Mouse (Mus musculus): ENCODE measurements around the gene Cx3cr1.

The Cx3cr1 gene

GRCm38 (mm10) chr9:119998776-119999175, 70.9 kb downstream of the Cx3cr1 start:
- DNase-seq (ENCODE audit: low read depth, low spot score) = no peak

GRCm38 (mm10) chr9:119996080-119996479, 73.6 kb downstream of the Cx3cr1 start:
- no peak for DNase-seq (ENCODE audit: low read depth, low spot score)

- DNase-seq (ENCODE audit: low read depth, low spot score) = no peak
Observed at GRCm38 (mm10) chr9:119994207-119994606, 75.5 kb downstream of the Cx3cr1 start.

- DNase-seq (ENCODE audit: low read depth, low spot score) = no peak
Observed at GRCm38 (mm10) chr9:119993092-119993844, 76.4 kb downstream of the Cx3cr1 start.

- DNase-seq (ENCODE audit: low read depth, low spot score) = peak; percentile 76
Observed at GRCm38 (mm10) chr9:119991310-119991709, 78.4 kb downstream of the Cx3cr1 start.

GRCm38 (mm10) chr9:119988304-119988703, 81.4 kb downstream of the Cx3cr1 start:
- DNase-seq (ENCODE audit: low read depth, low spot score) = peak; percentile 93

GRCm38 (mm10) chr9:119985881-119986574, 83.7 kb downstream of the Cx3cr1 start:
- no peak for DNase-seq (ENCODE audit: low read depth, low spot score)

GRCm38 (mm10) chr9:119984536-119985011, 85.1 kb downstream of the Cx3cr1 start, which contains the start of gene Csrnp1:
TSS of gene Csrnp1 (minus strand) at chr9:119984658.
- peak; percentile 96 for DNase-seq (ENCODE audit: low read depth, low spot score)

DNA sequence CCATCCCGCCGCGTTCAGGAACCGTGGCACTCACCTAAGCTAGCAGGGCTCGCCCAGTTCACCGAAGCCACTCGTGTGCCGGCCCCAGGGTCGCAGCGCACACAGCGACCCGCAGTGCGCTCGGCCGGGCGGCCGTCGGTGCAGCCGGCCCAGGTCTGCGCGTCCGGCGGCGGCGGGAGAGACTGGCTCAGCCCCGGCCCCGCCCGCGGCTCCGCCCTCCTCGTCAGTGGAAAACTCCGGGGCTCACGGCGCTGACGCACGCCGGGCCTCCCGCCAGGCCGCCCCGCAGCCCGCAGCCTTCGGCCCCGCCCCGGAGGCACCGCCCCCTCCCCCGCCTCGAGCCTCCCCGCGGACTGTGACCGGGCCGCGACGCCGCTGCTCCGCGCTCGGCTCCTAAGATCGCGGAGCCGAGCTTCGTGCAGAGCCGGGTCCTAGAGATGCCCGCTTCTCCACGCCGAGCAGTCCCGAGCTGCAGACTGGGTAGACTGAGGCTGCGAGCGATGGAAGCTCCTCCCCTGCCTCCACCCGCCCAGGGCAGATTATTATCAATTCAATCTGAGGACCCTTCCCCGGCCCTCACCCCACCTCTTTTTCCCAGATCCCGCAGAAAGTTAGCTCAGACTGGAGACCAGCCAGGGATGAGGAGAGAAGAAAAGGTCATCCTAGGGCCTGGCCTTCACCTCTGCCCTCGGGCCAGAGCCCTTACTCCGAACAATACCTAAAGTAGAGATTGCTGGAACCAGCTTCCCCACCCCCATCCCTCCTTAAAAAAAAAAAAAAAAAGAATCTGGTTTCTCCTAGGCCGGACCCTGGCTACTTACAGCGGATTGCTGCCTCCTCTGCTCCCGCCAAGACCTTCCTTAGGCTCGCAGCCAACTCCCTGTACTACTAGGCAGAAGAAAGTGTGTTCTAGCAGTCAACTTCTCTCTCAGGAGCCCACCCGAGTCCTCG, 85.8 kb downstream of the Cx3cr1 start:
- DNase-seq (ENCODE audit: low read depth, low spot score) = peak; percentile 77

DNA sequence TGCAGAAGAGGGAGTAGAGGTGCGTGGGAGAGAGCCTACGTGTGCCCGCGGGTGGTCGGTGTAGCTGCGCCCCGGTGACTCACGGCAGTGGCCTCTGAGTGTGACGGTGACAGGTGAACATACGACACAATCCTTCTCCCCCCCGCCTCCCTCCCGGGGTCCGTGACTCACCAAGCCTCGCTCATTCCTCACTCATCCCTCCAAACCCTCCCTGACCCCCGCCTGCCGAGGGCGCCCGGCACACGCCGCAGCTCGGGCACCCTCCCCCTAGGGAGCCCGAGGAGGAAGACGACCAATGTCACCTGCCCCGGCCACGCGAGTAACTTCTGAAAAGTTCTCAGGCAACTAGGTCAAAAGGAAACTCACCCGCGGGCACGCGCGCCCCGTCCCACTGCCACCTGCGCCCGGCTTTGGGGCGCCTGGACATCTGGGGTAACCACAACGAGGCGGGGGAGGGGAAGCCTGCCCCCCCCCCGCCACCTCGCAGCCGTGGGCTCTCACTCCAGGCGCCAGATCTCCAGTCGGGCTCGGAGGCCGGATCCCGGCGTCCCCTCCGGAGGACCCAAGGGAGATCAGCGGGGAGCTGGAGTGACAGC, 86.6 kb downstream of the Cx3cr1 start:
- no peak for DNase-seq (ENCODE audit: low read depth, low spot score)

GRCm38 (mm10) chr9:119982241-119982811, 87.4 kb downstream of the Cx3cr1 start:
- peak; percentile 76 for DNase-seq (ENCODE audit: low read depth, low spot score)

- DNase-seq (ENCODE audit: low read depth, low spot score) = peak; percentile 87
Observed at GRCm38 (mm10) chr9:119981183-119982179, 88.2 kb downstream of the Cx3cr1 start.

DNA sequence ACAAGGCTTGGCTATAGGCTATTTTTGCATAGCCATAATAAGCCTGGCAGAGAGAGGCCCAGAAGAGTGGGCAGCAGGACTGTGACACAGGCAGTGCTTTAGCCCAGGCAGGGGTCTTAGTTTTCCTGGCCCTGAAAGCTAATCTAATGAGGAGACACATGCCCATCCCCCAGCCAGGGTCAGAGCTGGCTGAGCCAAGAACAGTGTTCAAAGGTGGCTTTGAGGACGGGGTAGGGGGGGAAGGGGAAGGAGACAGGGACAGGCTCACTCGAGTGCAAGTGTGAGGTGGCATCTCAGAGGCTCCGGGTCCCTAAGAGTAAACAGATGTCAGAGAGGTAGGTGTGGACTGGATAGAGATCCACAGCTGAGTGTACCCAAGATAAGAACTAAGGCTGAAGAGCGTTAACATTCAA, 88.9 kb downstream of the Cx3cr1 start:
- no peak for DNase-seq (ENCODE audit: low read depth, low spot score)

DNA sequence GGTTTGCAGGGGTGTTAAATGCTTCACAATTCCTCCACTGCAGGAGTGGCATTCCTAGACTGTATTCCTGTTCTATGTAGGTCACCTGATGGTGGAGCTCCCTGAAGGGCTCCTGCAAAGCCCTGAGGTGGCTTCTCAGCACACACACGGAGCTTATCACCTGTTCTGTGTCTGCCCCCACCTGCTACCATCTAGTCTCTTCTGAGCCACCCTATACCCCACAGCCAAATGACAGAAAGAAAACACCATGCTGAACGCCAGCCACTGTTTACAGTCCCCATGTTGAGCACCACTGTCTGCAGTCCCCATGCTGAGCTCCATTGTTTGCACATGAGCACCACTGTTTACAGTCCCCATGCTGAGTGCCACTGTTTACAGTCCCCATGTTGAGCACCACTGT, 89.9 kb downstream of the Cx3cr1 start:
- no peak for DNase-seq (ENCODE audit: low read depth, low spot score)

DNA sequence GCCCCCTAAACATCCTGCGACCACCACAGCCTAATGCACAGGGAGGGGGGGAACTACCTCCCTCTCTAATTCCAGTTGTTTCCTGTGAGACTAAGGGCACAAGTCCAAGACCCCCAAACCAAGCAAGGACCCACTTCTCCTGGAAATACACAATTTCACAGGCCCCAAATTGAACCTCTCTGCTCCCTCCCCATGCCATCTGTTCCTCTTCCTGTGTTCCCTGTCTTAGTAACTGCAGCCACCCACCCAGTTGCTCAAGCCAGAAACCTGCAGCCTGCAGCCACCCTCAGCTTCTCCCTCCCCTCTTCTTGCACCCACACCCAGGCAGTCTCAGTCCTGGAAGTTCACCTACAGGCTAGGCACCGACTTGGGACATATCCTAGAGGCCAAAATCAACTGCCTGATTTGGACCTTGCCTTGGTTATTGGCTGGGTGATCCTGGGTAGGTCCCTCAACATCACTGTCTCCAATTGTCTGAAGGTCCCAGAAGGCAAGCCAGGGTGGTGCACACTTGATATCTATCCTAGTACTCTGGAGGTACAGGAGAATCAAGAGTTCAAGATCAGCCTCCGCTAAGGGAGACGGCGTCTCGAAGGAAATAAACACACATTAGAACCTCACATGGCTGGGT, 90.8 kb downstream of the Cx3cr1 start:
- no peak for DNase-seq (ENCODE audit: low read depth, low spot score)

- DNase-seq (ENCODE audit: low read depth, low spot score) = peak; percentile 48
Observed at GRCm38 (mm10) chr9:119978151-119978810, 91.4 kb downstream of the Cx3cr1 start.

GRCm38 (mm10) chr9:119977557-119978060, 92.1 kb downstream of the Cx3cr1 start:
- no peak for DNase-seq (ENCODE audit: low read depth, low spot score)
